Mouse (Mus musculus): ENCODE measurements around the gene Arrdc1. TPM values are rescaled to one million over a fixed set of nuclear protein-coding genes. Genes with fewer than 3 reads are reported as not detected.

Arrdc1 gene
- polyA plus RNA-seq, 1 experiment from 2014 or later, result 79.2 TPM

GRCm38 (mm10) chr2:24918930-24919838 is 15.9 kb downstream of the Arrdc1 start, which contains the start of gene Ehmt1:
Gene Ehmt1, minus strand, starts transcription at chr2:24919614.
- Histone ChIP-seq H3K4me1 (replicated peaks) (peaks cover 7% of the 10 kb centered on the region), H3K4me2 (replicated peaks) (peak within 1 kb of the TSS; percentile 61), H3K27ac (peak within 1 kb of the TSS; percentile 95), H3K27me3 (replicated peaks) (no peaks in the 10 kb centered on the region), H3K36me3 (no peaks in the 10 kb centered on the region), H3K4me3 (replicated peaks) (peak within 1 kb of the TSS; percentile 98), H3K9me3 (no peaks in the 10 kb centered on the region), H3K9ac (peak within 1 kb of the TSS; percentile 96)
- peak; percentile 98 for ATAC-seq
- under 1% methylated on average over 101 of the region's 112 CpGs for WGBS

- Histone ChIP-seq H3K4me2 (replicated peaks) (no peak overlapping the region), H3K4me1 (replicated peaks) (peaks cover 7% of the 10 kb centered on the region), H3K36me3 (no peaks in the 10 kb centered on the region), H3K9me3 (no peaks in the 10 kb centered on the region), H3K27ac (no peak overlapping the region), H3K9ac (no peak overlapping the region), H3K4me3 (replicated peaks) (no peak overlapping the region), H3K27me3 (replicated peaks) (no peaks in the 10 kb centered on the region)
- ATAC-seq, result no peak
- WGBS, result 83% methylated on average over 3 of the region's 3 CpGs
Observed at GRCm38 (mm10) chr2:24914762-24915161, 20.3 kb downstream of the Arrdc1 start.

GRCm38 (mm10) chr2:24912589-24912988 is 22.5 kb downstream of the Arrdc1 start:
- H3K27me3 ChIP-seq (replicated peaks), result no peaks in the 10 kb centered on the region
- peaks cover 3% of the 10 kb centered on the region for H3K4me1 ChIP-seq (replicated peaks)
- H3K9ac ChIP-seq, result no peak overlapping the region
- no peak overlapping the region for H3K4me2 ChIP-seq (replicated peaks)
- no peak overlapping the region for H3K27ac ChIP-seq
- H3K36me3 ChIP-seq, result no peaks in the 10 kb centered on the region
- H3K9me3 ChIP-seq, result no peaks in the 10 kb centered on the region
- no peak for ATAC-seq
- no peak overlapping the region for H3K4me3 ChIP-seq (replicated peaks)

GRCm38 (mm10) chr2:24912189-24912588 is 22.9 kb downstream of the Arrdc1 start:
- Histone ChIP-seq H3K27me3 (replicated peaks) (no peaks in the 10 kb centered on the region), H3K27ac (no peak overlapping the region), H3K36me3 (no peaks in the 10 kb centered on the region), H3K9me3 (no peaks in the 10 kb centered on the region), H3K9ac (no peak overlapping the region), H3K4me1 (replicated peaks) (no peaks in the 10 kb centered on the region; the same call in 1 of the 2 replicates), H3K4me2 (replicated peaks) (no peak overlapping the region), H3K4me3 (replicated peaks) (no peak overlapping the region)
- WGBS, result 89% methylated on average over 4 of the region's 4 CpGs
- no peak for ATAC-seq

- no peak overlapping the region for H3K9ac ChIP-seq
- ATAC-seq, result no peak
- H3K27ac ChIP-seq, result no peak overlapping the region
- H3K4me3 ChIP-seq (replicated peaks), result no peak overlapping the region
- no peaks in the 10 kb centered on the region for H3K36me3 ChIP-seq
- 89% methylated on average over 4 of the region's 4 CpGs for WGBS
- no peaks in the 10 kb centered on the region for H3K9me3 ChIP-seq
- H3K4me1 ChIP-seq (replicated peaks), result 0 out of 2 replicates have a peak, but pooled peaks cover 3% of the 10 kb centered on the region
- H3K27me3 ChIP-seq (replicated peaks), result no peaks in the 10 kb centered on the region
- no peak overlapping the region for H3K4me2 ChIP-seq (replicated peaks)
Observed at GRCm38 (mm10) chr2:24910481-24910880, 24.6 kb downstream of the Arrdc1 start.

- H3K27me3 ChIP-seq (replicated peaks), result no peaks in the 10 kb centered on the region
- H3K4me1 ChIP-seq (replicated peaks), result peaks cover 13% of the 10 kb centered on the region
- H3K36me3 ChIP-seq, result no peaks in the 10 kb centered on the region
- ATAC-seq, result no peak
- no peak overlapping the region for H3K4me2 ChIP-seq (replicated peaks)
- H3K4me3 ChIP-seq (replicated peaks), result no peak overlapping the region
- H3K27ac ChIP-seq, result no peak overlapping the region
- H3K9ac ChIP-seq, result no peak overlapping the region
- no peaks in the 10 kb centered on the region for H3K9me3 ChIP-seq
- 11% methylated on average over 2 of the region's 2 CpGs for WGBS
Observed at GRCm38 (mm10) chr2:24905653-24906155, 29.3 kb downstream of the Arrdc1 start.

- H3K36me3 ChIP-seq, result no peaks in the 10 kb centered on the region
- ATAC-seq, result no peak
- no peak overlapping the region for H3K9ac ChIP-seq
- 76% methylated on average over 11 of the region's 11 CpGs for WGBS
- no peak overlapping the region for H3K27ac ChIP-seq
- H3K4me1 ChIP-seq (replicated peaks), result peaks cover 13% of the 10 kb centered on the region
- no peak overlapping the region for H3K4me3 ChIP-seq (replicated peaks)
- H3K27me3 ChIP-seq (replicated peaks), result no peaks in the 10 kb centered on the region
- no peak overlapping the region for H3K4me2 ChIP-seq (replicated peaks)
- H3K9me3 ChIP-seq, result no peaks in the 10 kb centered on the region
Observed at GRCm38 (mm10) chr2:24904823-24905652, 30.0 kb downstream of the Arrdc1 start.

- H3K9ac ChIP-seq, result no peak overlapping the region
- no peak overlapping the region for H3K27ac ChIP-seq
- WGBS, result 79% methylated on average over 6 of the region's 6 CpGs
- H3K27me3 ChIP-seq (replicated peaks), result no peaks in the 10 kb centered on the region
- H3K4me3 ChIP-seq (replicated peaks), result no peak overlapping the region
- no peak overlapping the region for H3K4me2 ChIP-seq (replicated peaks)
- H3K4me1 ChIP-seq (replicated peaks), result peaks cover 13% of the 10 kb centered on the region
- H3K9me3 ChIP-seq, result no peaks in the 10 kb centered on the region
- no peaks in the 10 kb centered on the region for H3K36me3 ChIP-seq
- no peak for ATAC-seq
Observed at GRCm38 (mm10) chr2:24902999-24903398, 32.1 kb downstream of the Arrdc1 start.

GRCm38 (mm10) chr2:24901055-24901454 is 34.0 kb downstream of the Arrdc1 start:
- no peak overlapping the region for H3K9ac ChIP-seq
- H3K9me3 ChIP-seq, result no peaks in the 10 kb centered on the region
- no peaks in the 10 kb centered on the region for H3K27me3 ChIP-seq (replicated peaks)
- no peak overlapping the region for H3K4me3 ChIP-seq (replicated peaks)
- peaks cover 13% of the 10 kb centered on the region for H3K4me1 ChIP-seq (replicated peaks)
- WGBS, result 42% methylated on average over 5 of the region's 5 CpGs
- no peak overlapping the region for H3K27ac ChIP-seq
- H3K36me3 ChIP-seq, result no peaks in the 10 kb centered on the region
- no peak overlapping the region for H3K4me2 ChIP-seq (replicated peaks)
- no peak for ATAC-seq

GRCm38 (mm10) chr2:24899292-24899691 is 35.8 kb downstream of the Arrdc1 start:
- no peak for ATAC-seq
- H3K4me2 ChIP-seq (replicated peaks), result no peak overlapping the region
- peaks cover 10% of the 10 kb centered on the region for H3K4me1 ChIP-seq (replicated peaks)
- no peak overlapping the region for H3K27ac ChIP-seq
- WGBS, result 80% methylated on average over 2 of the region's 2 CpGs
- no peaks in the 10 kb centered on the region for H3K9me3 ChIP-seq
- H3K9ac ChIP-seq, result no peak overlapping the region
- H3K36me3 ChIP-seq, result no peaks in the 10 kb centered on the region
- no peaks in the 10 kb centered on the region for H3K27me3 ChIP-seq (replicated peaks)
- no peak overlapping the region for H3K4me3 ChIP-seq (replicated peaks)

- no peak overlapping the region for H3K4me3 ChIP-seq (replicated peaks)
- no peak overlapping the region for H3K4me2 ChIP-seq (replicated peaks)
- no peaks in the 10 kb centered on the region for H3K9me3 ChIP-seq
- ATAC-seq, result no peak
- no peak overlapping the region for H3K9ac ChIP-seq
- WGBS, result 62% methylated on average over 4 of the region's 4 CpGs
- H3K4me1 ChIP-seq (replicated peaks), result peaks cover 7% of the 10 kb centered on the region
- no peaks in the 10 kb centered on the region for H3K27me3 ChIP-seq (replicated peaks)
- H3K36me3 ChIP-seq, result no peaks in the 10 kb centered on the region
- H3K27ac ChIP-seq, result no peak overlapping the region
Observed at GRCm38 (mm10) chr2:24896761-24897160, 38.3 kb downstream of the Arrdc1 start.

GRCm38 (mm10) chr2:24894211-24894610 is 40.8 kb downstream of the Arrdc1 start:
- Histone ChIP-seq H3K4me1 (replicated peaks) (peaks cover 6% of the 10 kb centered on the region; the same call in 1 of the 2 replicates), H3K9me3 (no peaks in the 10 kb centered on the region), H3K4me3 (replicated peaks) (no peak overlapping the region), H3K4me2 (replicated peaks) (no peak overlapping the region), H3K36me3 (no peaks in the 10 kb centered on the region), H3K27me3 (replicated peaks) (no peaks in the 10 kb centered on the region), H3K27ac (no peak overlapping the region), H3K9ac (no peak overlapping the region)
- no peak for ATAC-seq
- WGBS, result 95% methylated on average over 1 of the region's 1 CpGs

Measured in intestine, embryonic 15.5 days (tissue).